Mouse (Mus musculus) lung, adult 2 months (tissue): ENCODE data around the gene Cnpy1. TPM values are rescaled to one million over a fixed set of nuclear protein-coding genes. Genes with fewer than 3 reads are reported as not detected.

ENCODE experiments used
- DNase-seq: peaks from one replicate; pipeline ENCODE4 v3.0.0; 2022
- H3K4me1 ChIP-seq: fragments of 200-500 bp; 2 replicates; pipeline ENCODE4 v1.6.1; 2011; ENCODE audit warnings: low read length; ENCODE audit not compliant: control insufficient read depth, insufficient read depth
- H3K4me3 ChIP-seq: fragments of 200-500 bp; replicated peaks from 2 replicates; pipeline ENCODE3; 2011; ENCODE audit warnings: low read depth, mild to moderate bottlenecking, control low read depth, low read length; ENCODE audit errors: extremely low read depth
- CTCF ChIP-seq: fragments of 200-500 bp; IDR thresholded peaks from 2 replicates; pipeline ENCODE4 v1.5.1; 2011; ENCODE audit warnings: mild to moderate bottlenecking, low read length, control low read depth; ENCODE audit not compliant: insufficient read depth
- POLR2A ChIP-seq: fragments of 200-500 bp; IDR thresholded peaks from 2 replicates; pipeline ENCODE4 v1.6.1; 2011; ENCODE audit warnings: low read depth, mild to moderate bottlenecking, control low read depth, low read length, borderline replicate concordance; ENCODE audit errors: extremely low read depth
- WGBS: fragments of 180-500 bp; shearing (Covaris S2); methylation state at CpG from one replicate; pipeline ENCODE4 v1.1.7; 2018; 5-methylcytosine and 5-hydroxymethylcytosine counted together
- polyA plus RNA-seq: library from polyadenylated mRNA; depleted of rRNA; stranded (reverse); fragments of >200 nt; gene quantifications from 2 replicates; pipeline ENCODE4 v1.2.3, GENCODE M21; 2012; rRNA removed

Gene Cnpy1
- 0.03 and 0.04 TPM in 2 replicates for polyA plus RNA-seq

GRCm38 (mm10) chr5:28245574-28245973 is at the start of gene Cnpy1:
Gene Cnpy1, minus strand, starts transcription at chr5:28245806.
- no peaks in the 10 kb centered on the region for H3K4me1 ChIP-seq
- no peak within 1 kb of the TSS for H3K4me3 ChIP-seq
- no peak for DNase-seq
- WGBS, result 67% methylated on average over 11 of the region's 11 CpGs
- no peak for TF ChIP-seq CTCF
- no peak for TF ChIP-seq POLR2A

- TF ChIP-seq POLR2A, result no peak
- peak; percentile 97 for TF ChIP-seq CTCF
- no peaks in the 10 kb centered on the region for H3K4me1 ChIP-seq
- no peak overlapping the region for H3K4me3 ChIP-seq
- 6% methylated on average over 6 of the region's 6 CpGs for WGBS
- peak; percentile 90 for DNase-seq
Measured at GRCm38 (mm10) chr5:28293990-28294389, 48.4 kb upstream of the Cnpy1 start.

GRCm38 (mm10) chr5:28292281-28292680 is 46.7 kb upstream of the Cnpy1 start:
- Histone ChIP-seq H3K4me3 (no peak overlapping the region), H3K4me1 (no peaks in the 10 kb centered on the region)
- no peak for DNase-seq
- no peak for TF ChIP-seq POLR2A
- no peak for TF ChIP-seq CTCF
- WGBS, result 35% methylated on average over 3 of the region's 3 CpGs

- TF ChIP-seq CTCF (no peak), POLR2A (no peak)
- no peak for DNase-seq
- no peaks in the 10 kb centered on the region for H3K4me1 ChIP-seq
- no peak overlapping the region for H3K4me3 ChIP-seq
- 76% methylated on average over 5 of the region's 5 CpGs for WGBS
Measured at GRCm38 (mm10) chr5:28291118-28291850, 45.7 kb upstream of the Cnpy1 start.

GRCm38 (mm10) chr5:28290630-28291029 is 45.0 kb upstream of the Cnpy1 start:
- DNase-seq, result no peak
- WGBS, result 67% methylated on average over 1 of the region's 1 CpGs
- TF ChIP-seq CTCF, result no peak
- TF ChIP-seq POLR2A, result no peak
- no peak overlapping the region for H3K4me3 ChIP-seq
- no peaks in the 10 kb centered on the region for H3K4me1 ChIP-seq

- no peak overlapping the region for H3K4me3 ChIP-seq
- DNase-seq, result no peak
- 60% methylated on average over 3 of the region's 3 CpGs for WGBS
- H3K4me1 ChIP-seq, result no peaks in the 10 kb centered on the region
- TF ChIP-seq CTCF, result no peak
- no peak for TF ChIP-seq POLR2A
Measured at GRCm38 (mm10) chr5:28289111-28289510, 43.5 kb upstream of the Cnpy1 start.

- Histone ChIP-seq H3K4me1 (no peaks in the 10 kb centered on the region), H3K4me3 (no peak overlapping the region)
- no peak for DNase-seq
- TF ChIP-seq CTCF (no peak), POLR2A (no peak)
- WGBS, result 38% methylated on average over 2 of the region's 2 CpGs
Measured at GRCm38 (mm10) chr5:28277279-28277678, 31.7 kb upstream of the Cnpy1 start.

- Histone ChIP-seq H3K4me3 (no peak overlapping the region), H3K4me1 (0 out of 2 replicates have a peak, but pooled peaks cover 2% of the 10 kb centered on the region)
- TF ChIP-seq CTCF, result no peak
- no peak for TF ChIP-seq POLR2A
- no peak for DNase-seq
- 77% methylated on average over 2 of the region's 2 CpGs for WGBS
Measured at GRCm38 (mm10) chr5:28272836-28273235, 27.2 kb upstream of the Cnpy1 start.

GRCm38 (mm10) chr5:28269469-28269991 is 23.9 kb upstream of the Cnpy1 start:
- Histone ChIP-seq H3K4me1 (0 out of 2 replicates have a peak, but pooled peaks cover 2% of the 10 kb centered on the region), H3K4me3 (no peak overlapping the region)
- WGBS, result 20% methylated on average over 6 of the region's 6 CpGs
- TF ChIP-seq CTCF (no peak), POLR2A (no peak)
- peak; percentile 27 for DNase-seq

- no peak for DNase-seq
- Histone ChIP-seq H3K4me3 (no peak overlapping the region), H3K4me1 (0 out of 2 replicates have a peak, but pooled peaks cover 2% of the 10 kb centered on the region)
- WGBS, result 26% methylated on average over 2 of the region's 2 CpGs
- no peak for TF ChIP-seq CTCF
- no peak for TF ChIP-seq POLR2A
Measured at GRCm38 (mm10) chr5:28267576-28267975, 22.0 kb upstream of the Cnpy1 start.

- H3K4me1 ChIP-seq, result 0 out of 2 replicates have a peak, but pooled peaks cover 2% of the 10 kb centered on the region
- TF ChIP-seq POLR2A (no peak), CTCF (no peak)
- no peak overlapping the region for H3K4me3 ChIP-seq
- DNase-seq, result no peak
Measured at GRCm38 (mm10) chr5:28265653-28266052, 20.0 kb upstream of the Cnpy1 start.
